Mouse (Mus musculus): ENCODE measurements at regions not wholly inside any gene's neighbourhood (a gene's known extent, or its start where the extent isn't known, plus 50 kb on each side); places are given as distances from the start of the nearest gene placed in this dataset.
"Not testable (repeated sequence)": the region's sequence is repeated elsewhere in the genome, so short reads cannot be mapped to it uniquely, and the experiment has no call there.

- H3K27me3 ChIP-seq = no peaks in the 10 kb centered on the region
- H3K4me2 ChIP-seq = no peak overlapping the region
- no peak overlapping the region for H3K4me3 ChIP-seq
- 61% methylated on average over 5 of the region's 5 CpGs for WGBS
- H3K27ac ChIP-seq = no peak overlapping the region
- no peaks in the 10 kb centered on the region for H3K36me3 ChIP-seq
- H3K4me1 ChIP-seq (replicated peaks) = no peaks in the 10 kb centered on the region
- no peaks in the 10 kb centered on the region for H3K9me3 ChIP-seq (replicated peaks)
- no peak overlapping the region for H3K9ac ChIP-seq
- ATAC-seq (replicated peaks; ENCODE audit: insufficient number of reproducible peaks, insufficient read depth, low FRiP score, low read depth) = no peak
These were observed 229.4 kb upstream of the Dcbld2 start for GRCm38 (mm10) chr16:58178744-58179401.

GRCm38 (mm10) chr16:58179981-58180380, 228.3 kb upstream of the Dcbld2 start:
- H3K4me2 ChIP-seq; ATAC-seq (replicated peaks; ENCODE audit: insufficient number of reproducible peaks, insufficient read depth, low FRiP score, low read depth); H3K4me1 ChIP-seq (replicated peaks); H3K27me3 ChIP-seq; H3K36me3 ChIP-seq; H3K4me3 ChIP-seq; H3K9me3 ChIP-seq (replicated peaks); H3K27ac ChIP-seq; H3K9ac ChIP-seq: not testable (repeated sequence)

- H3K4me3 ChIP-seq = no peak overlapping the region
- 65% methylated on average over 5 of the region's 5 CpGs for WGBS
- H3K36me3 ChIP-seq = no peaks in the 10 kb centered on the region
- H3K9me3 ChIP-seq (replicated peaks) = no peaks in the 10 kb centered on the region
- no peak for ATAC-seq (replicated peaks; ENCODE audit: insufficient number of reproducible peaks, insufficient read depth, low FRiP score, low read depth)
- H3K27ac ChIP-seq = no peak overlapping the region
- no peak overlapping the region for H3K9ac ChIP-seq
- no peaks in the 10 kb centered on the region for H3K4me1 ChIP-seq (replicated peaks)
- H3K27me3 ChIP-seq = no peaks in the 10 kb centered on the region
- H3K4me2 ChIP-seq = no peak overlapping the region
These were observed 213.4 kb upstream of the Dcbld2 start for GRCm38 (mm10) chr16:58194619-58195497.

GRCm38 (mm10) chr16:58211872-58212271, 196.4 kb upstream of the Dcbld2 start:
- WGBS = 50% methylated on average over 2 of the region's 2 CpGs
- H3K9ac ChIP-seq = no peak overlapping the region
- ATAC-seq (replicated peaks; ENCODE audit: insufficient number of reproducible peaks, insufficient read depth, low FRiP score, low read depth) = peak; percentile 67
- H3K4me2 ChIP-seq = no peak overlapping the region
- H3K4me1 ChIP-seq (replicated peaks) = no peaks in the 10 kb centered on the region
- no peaks in the 10 kb centered on the region for H3K9me3 ChIP-seq (replicated peaks)
- peak overlapping the region; percentile 42 for H3K27ac ChIP-seq
- H3K36me3 ChIP-seq = no peaks in the 10 kb centered on the region
- H3K27me3 ChIP-seq = no peaks in the 10 kb centered on the region
- no peak overlapping the region for H3K4me3 ChIP-seq

GRCm38 (mm10) chr16:58234686-58235085, 173.6 kb upstream of the Dcbld2 start:
- no peak for ATAC-seq (replicated peaks; ENCODE audit: insufficient number of reproducible peaks, insufficient read depth, low FRiP score, low read depth)
- Histone ChIP-seq H3K4me3 (no peak overlapping the region), H3K4me2 (no peak overlapping the region)

GRCm38 (mm10) chr16:58236857-58237256, 171.4 kb upstream of the Dcbld2 start:
- Histone ChIP-seq H3K36me3 (no peaks in the 10 kb centered on the region), H3K9ac (no peak overlapping the region), H3K4me2 (no peak overlapping the region), H3K4me1 (replicated peaks) (no peaks in the 10 kb centered on the region), H3K4me3 (no peak overlapping the region), H3K9me3 (replicated peaks) (no peaks in the 10 kb centered on the region), H3K27me3 (no peaks in the 10 kb centered on the region), H3K27ac (no peak overlapping the region)
- ATAC-seq (replicated peaks; ENCODE audit: insufficient number of reproducible peaks, insufficient read depth, low FRiP score, low read depth) = no peak
- 81% methylated on average over 1 of the region's 1 CpGs for WGBS

More at GRCm38 (mm10) chr16:58234686-58235085, 173.6 kb upstream of the Dcbld2 start:
- Histone ChIP-seq H3K9ac (no peak overlapping the region), H3K9me3 (replicated peaks) (no peaks in the 10 kb centered on the region), H3K4me1 (replicated peaks) (no peaks in the 10 kb centered on the region), H3K27me3 (no peaks in the 10 kb centered on the region), H3K27ac (no peak overlapping the region), H3K36me3 (no peaks in the 10 kb centered on the region)

- Histone ChIP-seq H3K27me3 (no peaks in the 10 kb centered on the region), H3K4me3 (no peak overlapping the region), H3K36me3 (no peaks in the 10 kb centered on the region), H3K9ac (no peak overlapping the region), H3K4me1 (replicated peaks) (no peaks in the 10 kb centered on the region), H3K9me3 (replicated peaks) (no peaks in the 10 kb centered on the region), H3K4me2 (no peak overlapping the region), H3K27ac (no peak overlapping the region)
- WGBS = 83% methylated on average over 3 of the region's 3 CpGs
- ATAC-seq (replicated peaks; ENCODE audit: insufficient number of reproducible peaks, insufficient read depth, low FRiP score, low read depth) = no peak
These were observed 132.0 kb upstream of the Dcbld2 start for GRCm38 (mm10) chr16:58276281-58276680.

- Histone ChIP-seq H3K27ac (no peak overlapping the region), H3K4me3 (no peak overlapping the region), H3K9me3 (replicated peaks) (no peaks in the 10 kb centered on the region), H3K36me3 (no peaks in the 10 kb centered on the region), H3K9ac (no peak overlapping the region), H3K4me2 (no peak overlapping the region), H3K4me1 (replicated peaks) (no peaks in the 10 kb centered on the region), H3K27me3 (no peaks in the 10 kb centered on the region)
- 45% methylated on average over 3 of the region's 3 CpGs for WGBS
- no peak for ATAC-seq (replicated peaks; ENCODE audit: insufficient number of reproducible peaks, insufficient read depth, low FRiP score, low read depth)
These were observed 126.8 kb upstream of the Dcbld2 start for GRCm38 (mm10) chr16:58281474-58281873.

GRCm38 (mm10) chr16:58294457-58294856, 113.8 kb upstream of the Dcbld2 start:
- Histone ChIP-seq H3K9me3 (replicated peaks) (no peaks in the 10 kb centered on the region), H3K9ac (no peak overlapping the region), H3K4me2 (no peak overlapping the region), H3K4me3 (no peak overlapping the region), H3K27ac (peak overlapping the region; percentile 6; the same call in 1 of the 2 replicates), H3K36me3 (no peaks in the 10 kb centered on the region), H3K4me1 (replicated peaks) (peaks cover 7% of the 10 kb centered on the region), H3K27me3 (no peaks in the 10 kb centered on the region)
- 25% methylated on average over 3 of the region's 3 CpGs for WGBS
- no peak for ATAC-seq (replicated peaks; ENCODE audit: insufficient number of reproducible peaks, insufficient read depth, low FRiP score, low read depth)

- no peak for ATAC-seq (replicated peaks; ENCODE audit: insufficient number of reproducible peaks, insufficient read depth, low FRiP score, low read depth)
- no peak overlapping the region for H3K27ac ChIP-seq
- peaks cover 7% of the 10 kb centered on the region for H3K4me1 ChIP-seq (replicated peaks)
- H3K36me3 ChIP-seq = no peaks in the 10 kb centered on the region
- no peak overlapping the region for H3K4me3 ChIP-seq
- no peaks in the 10 kb centered on the region for H3K9me3 ChIP-seq (replicated peaks)
- H3K27me3 ChIP-seq = no peaks in the 10 kb centered on the region
- WGBS = 59% methylated on average over 1 of the region's 1 CpGs
- no peak overlapping the region for H3K4me2 ChIP-seq
- H3K9ac ChIP-seq = no peak overlapping the region
These were observed 113.1 kb upstream of the Dcbld2 start for GRCm38 (mm10) chr16:58295128-58295527.

- 19% methylated on average over 4 of the region's 4 CpGs for WGBS
These were observed 108.7 kb upstream of the Dcbld2 start for GRCm38 (mm10) chr16:58299495-58299894.

More at GRCm38 (mm10) chr16:58299495-58299894, 108.7 kb upstream of the Dcbld2 start:
- Histone ChIP-seq H3K36me3 (no peaks in the 10 kb centered on the region), H3K27ac (no peak overlapping the region), H3K9me3 (replicated peaks) (no peaks in the 10 kb centered on the region), H3K4me2 (no peak overlapping the region), H3K4me3 (no peak overlapping the region), H3K27me3 (no peaks in the 10 kb centered on the region), H3K9ac (no peak overlapping the region), H3K4me1 (replicated peaks) (peaks cover 5% of the 10 kb centered on the region)
- no peak; the same call in 1 of the 2 replicates for ATAC-seq (replicated peaks; ENCODE audit: insufficient number of reproducible peaks, insufficient read depth, low FRiP score, low read depth)
